Mouse (Mus musculus) bone marrow macrophage, adult 2 months (primary cell): ENCODE measurements around the gene Arhgap28.

ENCODE experiments used
- CTCF ChIP-seq: IDR thresholded peaks from 2 replicates; pipeline ENCODE4 v1.5.1; 2012; ENCODE audit warnings: low read depth, mild to moderate bottlenecking, low read length, moderate library complexity
- POLR2A ChIP-seq: IDR thresholded peaks from 2 replicates; pipeline ENCODE4 v1.6.1; 2012; ENCODE audit warnings: mild to moderate bottlenecking, low read depth, low read length, borderline replicate concordance

GRCm38 (mm10) chr17:67912051-67912450 is 91.9 kb downstream of the Arhgap28 start:
- TF ChIP-seq CTCF (no peak), POLR2A (no peak)
